In the genomic region with DNA sequence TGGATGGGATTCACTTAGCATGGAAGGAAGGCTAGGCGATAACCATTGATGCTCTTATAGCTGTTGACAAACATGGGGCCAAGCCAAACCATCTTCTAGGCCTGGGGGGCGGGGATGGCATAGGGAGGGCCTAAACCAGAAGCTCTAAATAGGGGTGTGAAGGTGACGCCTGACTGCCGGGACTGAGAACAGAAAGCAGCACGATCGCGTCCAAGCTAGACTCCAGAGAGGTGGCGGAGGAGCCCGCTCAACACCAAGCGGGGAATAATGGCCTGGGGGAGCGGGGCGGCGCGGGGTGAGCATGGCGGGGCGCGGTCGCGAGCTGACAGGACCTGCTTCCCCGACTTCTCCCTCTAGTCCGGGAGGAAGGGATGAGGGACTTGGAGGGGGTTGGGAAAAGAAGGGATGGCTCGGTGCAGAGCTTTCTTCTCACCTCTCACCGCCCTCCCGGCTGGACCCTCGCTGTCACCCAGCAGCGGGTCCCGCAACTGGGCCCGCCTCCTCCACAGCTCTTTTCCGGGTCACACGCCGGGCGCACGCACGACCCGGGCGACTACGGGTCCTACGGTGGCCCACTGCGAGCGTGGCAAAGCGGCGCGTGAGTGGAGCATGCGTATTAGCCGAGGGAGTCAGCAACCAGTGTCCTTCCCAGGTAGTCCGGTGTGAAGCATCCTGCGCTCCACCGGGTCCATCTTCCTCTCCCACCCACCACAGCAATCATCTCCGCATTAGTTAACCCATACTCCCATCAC, we compare ENCODE assay signal across 8 mouse cellular contexts. TPM values are rescaled to one million over a fixed set of nuclear protein-coding genes. Genes with fewer than 3 reads are reported as not detected.
A peak's percentile ranks its signal among the peaks of the same experiment; 100 is the strongest.
DNase-seq lines count a peak whose midpoint lies in the region; ATAC-seq and TF ChIP-seq lines count a peak whose summit lies in the region.

Gene Cul9 (minus strand): TSS at position 576 of the 752 bp plus-strand sequence.

- peak; percentile 43; the same call in 1 of the 2 replicates for ATAC-seq in heart, embryonic 11.5 days (replicated peaks; ENCODE audit: insufficient number of reproducible peaks, low FRiP score, low TSS enrichment)
- peak; percentile 62 for ATAC-seq in kidney, embryonic 14.5 days (ENCODE audit: low FRiP score, low TSS enrichment)
- ATAC-seq in limb, embryonic 13.5 days (ENCODE audit: low FRiP score, low read depth): peak; percentile 80
- peak; percentile 95 for ATAC-seq in midbrain, embryonic 15.5 days (replicated peaks)

- H3K9ac ChIP-seq in heart, embryonic 11.5 days (ENCODE audit: low read depth, low read length): peak within 1 kb of the TSS; percentile 73
- peak within 1 kb of the TSS; percentile 66 for H3K9ac ChIP-seq in kidney, embryonic 14.5 days (ENCODE audit: low read depth, low read length)
- peak within 1 kb of the TSS; percentile 89 for H3K9ac ChIP-seq in limb, embryonic 13.5 days
- H3K9ac ChIP-seq in midbrain, embryonic 15.5 days: peak within 1 kb of the TSS; percentile 79

- WGBS in heart, embryonic 11.5 days (ENCODE audit: insufficient replicate concordance): 3% methylated on average over 49 of the region's 49 CpGs
- 2% methylated on average over 43 of the region's 49 CpGs for WGBS in kidney, embryonic 14.5 days
- WGBS in limb, embryonic 13.5 days: 2% methylated on average over 44 of the region's 49 CpGs
- WGBS in midbrain, embryonic 15.5 days: 2% methylated on average over 47 of the region's 49 CpGs

- no peak for TF ChIP-seq POLR2A in embryonic fibroblast, embryonic 13.5 days (IDR thresholded peaks at IDR 0.05; ENCODE audit: low read depth, low read length)

- H3K4me1 ChIP-seq in embryonic fibroblast, embryonic 13.5 days (ENCODE audit: control insufficient read depth, insufficient read depth, low read length): peaks cover 8% of the 10 kb centered on the region; the same call in 1 of the 2 replicates
- H3K4me1 ChIP-seq in heart, embryonic 11.5 days (ENCODE audit: control insufficient read depth, insufficient read depth, low read length): peaks cover 24% of the 10 kb centered on the region
- peaks cover 23% of the 10 kb centered on the region for H3K4me1 ChIP-seq in kidney, embryonic 14.5 days (ENCODE audit: control insufficient read depth, insufficient read depth, low read length)
- peaks cover 22% of the 10 kb centered on the region for H3K4me1 ChIP-seq in limb, embryonic 13.5 days
- peaks cover 21% of the 10 kb centered on the region for H3K4me1 ChIP-seq in midbrain, embryonic 15.5 days

- H3K4me3 ChIP-seq in embryonic fibroblast, embryonic 13.5 days (ENCODE audit: insufficient read depth, low read length): peak within 1 kb of the TSS; percentile 15
- H3K4me3 ChIP-seq in heart, embryonic 11.5 days (ENCODE audit: low read depth, low read length): peak within 1 kb of the TSS; percentile 56
- peak within 1 kb of the TSS; percentile 67 for H3K4me3 ChIP-seq in kidney, embryonic 14.5 days (ENCODE audit: low read length)
- H3K4me3 ChIP-seq in limb, embryonic 13.5 days: peak within 1 kb of the TSS; percentile 73
- peak within 1 kb of the TSS; percentile 72 for H3K4me3 ChIP-seq in midbrain, embryonic 15.5 days

- peak; percentile 61 to 63 for DNase-seq in urinary bladder, adult 18-20 months (ENCODE audit: low spot score in 2 of 2)
- no peak for DNase-seq in urinary bladder, postnatal 10 days (ENCODE audit: low spot score)
- DNase-seq in spleen, postnatal 36 days (ENCODE audit: low spot score in 2 of 2): peak; percentile 56 to 59

- no peak for TF ChIP-seq CTCF in embryonic fibroblast, embryonic 13.5 days (IDR thresholded peaks at IDR 0.05; ENCODE audit: borderline replicate concordance, insufficient read depth, low read length)

- no peaks in the 10 kb centered on the region for H3K9me3 ChIP-seq in heart, embryonic 11.5 days (replicated peaks; ENCODE audit: control insufficient read depth, low read length)
- H3K9me3 ChIP-seq in kidney, embryonic 14.5 days (ENCODE audit: control insufficient read depth, low read length): no peaks in the 10 kb centered on the region
- H3K9me3 ChIP-seq in limb, embryonic 13.5 days: no peaks in the 10 kb centered on the region
- H3K9me3 ChIP-seq in midbrain, embryonic 15.5 days: no peaks in the 10 kb centered on the region

- H3K4me2 ChIP-seq in heart, embryonic 11.5 days: peak within 1 kb of the TSS; percentile 81
- peak within 1 kb of the TSS; percentile 93 for H3K4me2 ChIP-seq in kidney, embryonic 14.5 days (replicated peaks; ENCODE audit: low read depth, low read length)
- H3K4me2 ChIP-seq in limb, embryonic 13.5 days (replicated peaks): peak within 1 kb of the TSS; percentile 87
- H3K4me2 ChIP-seq in midbrain, embryonic 15.5 days: peak within 1 kb of the TSS; percentile 63

- H3K27me3 ChIP-seq in heart, embryonic 11.5 days (ENCODE audit: control insufficient read depth, insufficient read depth, low read length): 0 out of 2 replicates have a peak, but pooled peaks cover 2% of the 10 kb centered on the region
- H3K27me3 ChIP-seq in kidney, embryonic 14.5 days (ENCODE audit: control insufficient read depth, insufficient read depth, low read length): no peaks in the 10 kb centered on the region
- peaks cover 14% of the 10 kb centered on the region for H3K27me3 ChIP-seq in limb, embryonic 13.5 days
- H3K27me3 ChIP-seq in midbrain, embryonic 15.5 days (replicated peaks): no peaks in the 10 kb centered on the region

- peaks cover 19% of the 10 kb centered on the region for H3K36me3 ChIP-seq in heart, embryonic 11.5 days (ENCODE audit: control insufficient read depth, insufficient read depth, low read length)
- peaks cover 29% of the 10 kb centered on the region for H3K36me3 ChIP-seq in kidney, embryonic 14.5 days (ENCODE audit: control insufficient read depth, insufficient read depth, low read length)
- H3K36me3 ChIP-seq in limb, embryonic 13.5 days: peaks cover 44% of the 10 kb centered on the region
- H3K36me3 ChIP-seq in midbrain, embryonic 15.5 days (replicated peaks): peaks cover 43% of the 10 kb centered on the region

- H3K27ac ChIP-seq in embryonic fibroblast, embryonic 13.5 days (ENCODE audit: insufficient read depth, low read length): no peak within 1 kb of the TSS
- H3K27ac ChIP-seq in heart, embryonic 11.5 days (ENCODE audit: low read depth, low read length): peak within 1 kb of the TSS; percentile 35; the same call in 1 of the 2 replicates
- no peak within 1 kb of the TSS for H3K27ac ChIP-seq in kidney, embryonic 14.5 days (ENCODE audit: low read depth, low read length)
- H3K27ac ChIP-seq in limb, embryonic 13.5 days: no peak within 1 kb of the TSS
- peak within 1 kb of the TSS; percentile 71 for H3K27ac ChIP-seq in midbrain, embryonic 15.5 days

RNA-seq across cellular contexts. Expression of gene Cul9, which starts in this region (rescaled TPM):
- 5.7 and 8.6 TPM in 2 replicates for polyA plus RNA-seq in embryonic fibroblast, embryonic 13.5 days (2011; ENCODE audit: insufficient read length, low read depth, missing spikeins)
- polyA plus RNA-seq in heart, embryonic 11.5 days (2014; fragmentation: Nextera tagmentation; extraction: Ambion mirVana): 2.5 and 4.4 TPM in 2 replicates
- polyA plus RNA-seq in kidney, embryonic 14.5 days (2014; fragmentation: Nextera tagmentation; extraction: Ambion mirVana): 3.0 and 4.8 TPM in 2 replicates
- 11.3 and 12.4 TPM in 2 replicates for polyA plus RNA-seq in limb, embryonic 13.5 days (2015; fragmentation: Nextera tagmentation; extraction: Ambion mirVana)
- 25.0 and 26.7 TPM in 2 replicates for polyA plus RNA-seq in midbrain, embryonic 15.5 days (2015; fragmentation: Nextera tagmentation; extraction: Ambion mirVana)

Comparison
In these comparisons a context has a peak if more than half of its experiments do, and no peak if none do; other contexts are left out.
1. H3K27ac ChIP-seq: peak in heart, embryonic 11.5 days (single experiment) and midbrain, embryonic 15.5 days (single experiment); none in embryonic fibroblast, embryonic 13.5 days (single experiment), kidney, embryonic 14.5 days (single experiment) and limb, embryonic 13.5 days (single experiment).
2. H3K4me3 ChIP-seq: peak in every context shown above with its lines; median percentile 73 in limb, embryonic 13.5 days; 72 in midbrain, embryonic 15.5 days; 67 in kidney, embryonic 14.5 days; 56 in heart, embryonic 11.5 days; 15 in embryonic fibroblast, embryonic 13.5 days.
3. ATAC-seq: peak in every context shown above with its lines; median percentile 95 in midbrain, embryonic 15.5 days; 80 in limb, embryonic 13.5 days; 62 in kidney, embryonic 14.5 days; 43 in heart, embryonic 11.5 days.
4. Peak in every context shown above with its lines, with median percentiles within 50 percentile points of each other: H3K4me2 ChIP-seq and H3K9ac ChIP-seq.